Mouse (Mus musculus) liver, postnatal 0 days (tissue): ENCODE measurements around the gene 4930453N24Rik.

Source experiments
- CTCF ChIP-seq: sonication (generic); IDR thresholded peaks from 2 replicates; pipeline ENCODE4 v1.5.1; 2016; ENCODE audit warnings: antibody characterized with exemption, low read depth
- EP300 ChIP-seq: IDR thresholded peaks from 2 replicates; pipeline ENCODE4 v1.6.1; 2016; ENCODE audit warnings: antibody characterized with exemption, low read depth, mild to moderate bottlenecking

- TF ChIP-seq CTCF (no peak), EP300 (no peak)
Observed at GRCm38 (mm10) chr16:64719096-64719495, 51.9 kb downstream of the 4930453N24Rik start.
